ENCODE assay signal across 16 mouse cellular contexts in genomic region chr6:38787134-38787533, GRCm38 (mm10).
DNase-seq lines count a peak whose midpoint lies in the region; ATAC-seq and TF ChIP-seq lines count a peak whose summit lies in the region.
"Had no signal": no experiment of that assay in that cellular context is flagged by ENCODE, and none has a peak within 500 bp of the region (broad histone marks: within the 10 kb centered on the region; RNA-seq: fewer than 3 reads in every experiment).

No protein-coding gene starts in this region.

- no peak for TF ChIP-seq EP300 in liver, embryonic 14.5 days (IDR thresholded peaks at IDR 0.05; ENCODE audit: low read depth)

- no peak overlapping the region for H3K4me3 ChIP-seq in heart, embryonic 13.5 days
- no peak overlapping the region for H3K4me3 ChIP-seq in lung, embryonic 14.5 days (ENCODE audit: low read depth, low read length)
- no peak overlapping the region for H3K4me3 ChIP-seq in intestine, embryonic 15.5 days (replicated peaks)
- no peak overlapping the region for H3K4me3 ChIP-seq in liver, embryonic 14.5 days (ENCODE audit: insufficient read depth in 1 of 2, low read depth in 2 of 2, low read length in 2 of 2)
- H3K4me3 ChIP-seq: embryonic facial prominence, embryonic 12.5 days; neural tube, embryonic 12.5 days had no signal

- DNase-seq in heart, postnatal 4 days: no peak
- no peak for DNase-seq in lung, embryonic 14.5 days
- no peak for DNase-seq in lung, postnatal 25 days (ENCODE audit: low spot score)
- no peak for DNase-seq in liver, embryonic 14.5 days (ENCODE audit: low read depth in 3 of 3, low spot score in 3 of 3)
- no peak for DNase-seq in layer of hippocampus, adult 11-12 months (ENCODE audit: low spot score)
- DNase-seq: adrenal gland, postnatal 25 days; forebrain, postnatal 0 days; kidney, adult 11 months; kidney, postnatal 10 days; lung, postnatal 4 days; thymus, postnatal 36 days had no signal

- H3K9ac ChIP-seq in heart, embryonic 13.5 days: 0 out of 2 replicates have a peak overlapping the region, but pooled peaks have one; percentile 19
- no peak overlapping the region for H3K9ac ChIP-seq in lung, embryonic 14.5 days
- no peak overlapping the region for H3K9ac ChIP-seq in intestine, embryonic 15.5 days
- H3K9ac ChIP-seq in liver, embryonic 14.5 days (replicated peaks): no peak overlapping the region
- H3K9ac ChIP-seq: embryonic facial prominence, embryonic 12.5 days; forebrain, postnatal 0 days; neural tube, embryonic 12.5 days had no signal

- H3K36me3 ChIP-seq in heart, embryonic 13.5 days: peaks cover 7% of the 10 kb centered on the region
- H3K36me3 ChIP-seq in lung, embryonic 14.5 days (ENCODE audit: insufficient read depth): no peaks in the 10 kb centered on the region
- no peaks in the 10 kb centered on the region for H3K36me3 ChIP-seq in intestine, embryonic 15.5 days
- peaks cover 25% of the 10 kb centered on the region for H3K36me3 ChIP-seq in liver, embryonic 14.5 days (replicated peaks; ENCODE audit: control insufficient read depth, insufficient read depth, low read depth)

- no peaks in the 10 kb centered on the region for H3K9me3 ChIP-seq in heart, embryonic 13.5 days
- H3K9me3 ChIP-seq in lung, embryonic 14.5 days (ENCODE audit: low read depth, low read length): no peaks in the 10 kb centered on the region
- no peaks in the 10 kb centered on the region for H3K9me3 ChIP-seq in intestine, embryonic 15.5 days
- no peaks in the 10 kb centered on the region for H3K9me3 ChIP-seq in liver, embryonic 14.5 days (ENCODE audit: control insufficient read depth, low read length)
- H3K9me3 ChIP-seq: embryonic facial prominence, embryonic 12.5 days; neural tube, embryonic 12.5 days had no signal

- 33% methylated on average over 1 of the region's 1 CpGs for WGBS in heart, embryonic 13.5 days
- 17% methylated on average over 1 of the region's 1 CpGs for WGBS in lung, embryonic 14.5 days
- WGBS in intestine, embryonic 15.5 days: 19% methylated on average over 1 of the region's 1 CpGs
- 33% methylated on average over 1 of the region's 1 CpGs for WGBS in liver, embryonic 14.5 days (ENCODE audit: insufficient replicate concordance)

- no peak for ATAC-seq in heart, embryonic 13.5 days (ENCODE audit: extremely low read depth, insufficient number of reproducible peaks, low FRiP score, low TSS enrichment)
- ATAC-seq in lung, embryonic 14.5 days (ENCODE audit: insufficient read depth): no peak
- peak; percentile 49; the same call in 1 of the 2 replicates for ATAC-seq in intestine, embryonic 15.5 days
- 0 out of 2 replicates have a peak, but pooled peaks have one; percentile 19 for ATAC-seq in liver, embryonic 14.5 days (ENCODE audit: insufficient read depth)
- ATAC-seq in frontal cortex, adult (ENCODE audit: low TSS enrichment): no peak; the same call in 1 of the 2 replicates
- ATAC-seq: forebrain, postnatal 0 days had no signal

- peak overlapping the region; percentile 28; the same call in 1 of the 2 replicates for H3K27ac ChIP-seq in heart, embryonic 13.5 days (replicated peaks)
- H3K27ac ChIP-seq in lung, embryonic 14.5 days (ENCODE audit: low read depth): 0 out of 2 replicates have a peak overlapping the region, but pooled peaks have one; percentile 26
- H3K27ac ChIP-seq in intestine, embryonic 15.5 days: no peak overlapping the region
- peak overlapping the region; percentile 81 for H3K27ac ChIP-seq in liver, embryonic 14.5 days
- H3K27ac ChIP-seq: embryonic facial prominence, embryonic 12.5 days; neural tube, embryonic 12.5 days had no signal

- no peak overlapping the region for H3K4me2 ChIP-seq in heart, embryonic 13.5 days
- H3K4me2 ChIP-seq in lung, embryonic 14.5 days: no peak overlapping the region
- H3K4me2 ChIP-seq in intestine, embryonic 15.5 days (replicated peaks): no peak overlapping the region
- no peak overlapping the region for H3K4me2 ChIP-seq in liver, embryonic 14.5 days (ENCODE audit: low read depth)
- H3K4me2 ChIP-seq: embryonic facial prominence, embryonic 12.5 days; neural tube, embryonic 12.5 days had no signal

- H3K27me3 ChIP-seq in heart, embryonic 13.5 days (replicated peaks): no peaks in the 10 kb centered on the region
- H3K27me3 ChIP-seq in lung, embryonic 14.5 days (ENCODE audit: insufficient read depth, low read length): no peaks in the 10 kb centered on the region
- no peaks in the 10 kb centered on the region for H3K27me3 ChIP-seq in intestine, embryonic 15.5 days (replicated peaks)
- no peaks in the 10 kb centered on the region for H3K27me3 ChIP-seq in liver, embryonic 14.5 days (ENCODE audit: control insufficient read depth, insufficient read depth, low read length)
- H3K27me3 ChIP-seq: embryonic facial prominence, embryonic 12.5 days; neural tube, embryonic 12.5 days had no signal

- no peak for TF ChIP-seq CTCF in lung, embryonic 14.5 days (IDR thresholded peaks at IDR 0.05; ENCODE audit: low read depth)
- TF ChIP-seq CTCF in liver, embryonic 14.5 days (IDR thresholded peaks at IDR 0.05; ENCODE audit: low read depth): no peak

- H3K4me1 ChIP-seq in heart, embryonic 13.5 days: peaks cover 50% of the 10 kb centered on the region
- H3K4me1 ChIP-seq in lung, embryonic 14.5 days (ENCODE audit: insufficient read depth): no peaks in the 10 kb centered on the region
- peaks cover 12% of the 10 kb centered on the region for H3K4me1 ChIP-seq in intestine, embryonic 15.5 days (replicated peaks)
- peaks cover 18 to 28% of the 10 kb centered on the region in 2 experiments for H3K4me1 ChIP-seq in liver, embryonic 14.5 days (replicated peaks; ENCODE audit: control insufficient read depth in 2 of 2, insufficient read depth in 2 of 2, low read length in 1 of 2)
- H3K4me1 ChIP-seq: embryonic facial prominence, embryonic 12.5 days; neural tube, embryonic 12.5 days had no signal

Comparison
In these comparisons a context has a peak if more than half of its experiments do, and no peak if none do; other contexts are left out.
1. ATAC-seq: peak in intestine, embryonic 15.5 days (single experiment) and liver, embryonic 14.5 days (single experiment); none in heart, embryonic 13.5 days (single experiment), lung, embryonic 14.5 days (single experiment) and frontal cortex, adult (single experiment).